Mouse (Mus musculus) embryo, embryonic 9.5 days (tissue): ENCODE measurements around the gene Zcchc2.

Source experiments
- DNase-seq: peaks from one replicate; pipeline ENCODE4 v3.0.0-alpha.2; 2017; ENCODE audit errors: extremely low spot score

The Zcchc2 gene

GRCm38 (mm10) chr1:105990138-105990821, at the start of gene Zcchc2:
Zcchc2 (plus strand) TSS chr1:105990406.
- peak; percentile 99 for DNase-seq

GRCm38 (mm10) chr1:105944927-105945580, 45.2 kb upstream of the Zcchc2 start:
- DNase-seq: no peak

- DNase-seq: no peak
These were observed 43.3 kb upstream of the Zcchc2 start for GRCm38 (mm10) chr1:105946581-105947540.

- DNase-seq: no peak
These were observed 41.9 kb upstream of the Zcchc2 start for GRCm38 (mm10) chr1:105948352-105948751.

GRCm38 (mm10) chr1:105953588-105953987, 36.6 kb upstream of the Zcchc2 start:
- DNase-seq: no peak

GRCm38 (mm10) chr1:105954047-105954446, 36.2 kb upstream of the Zcchc2 start:
- no peak for DNase-seq

GRCm38 (mm10) chr1:105956057-105956456, 34.1 kb upstream of the Zcchc2 start:
- no peak for DNase-seq

GRCm38 (mm10) chr1:105961472-105961871, 28.7 kb upstream of the Zcchc2 start:
- DNase-seq: no peak

GRCm38 (mm10) chr1:105962084-105962818, 28.0 kb upstream of the Zcchc2 start:
- no peak for DNase-seq

- DNase-seq: no peak
These were observed 27.4 kb upstream of the Zcchc2 start for GRCm38 (mm10) chr1:105962852-105963251.

- no peak for DNase-seq
These were observed 25.7 kb upstream of the Zcchc2 start for GRCm38 (mm10) chr1:105964514-105964913.

- no peak for DNase-seq
These were observed 25.0 kb upstream of the Zcchc2 start for GRCm38 (mm10) chr1:105965189-105965588.

GRCm38 (mm10) chr1:105971490-105972170, 18.6 kb upstream of the Zcchc2 start:
- no peak for DNase-seq

GRCm38 (mm10) chr1:105974023-105974422, 16.2 kb upstream of the Zcchc2 start:
- DNase-seq: no peak

GRCm38 (mm10) chr1:105977446-105978094, 12.6 kb upstream of the Zcchc2 start:
- no peak for DNase-seq

GRCm38 (mm10) chr1:105980849-105981610, 9.2 kb upstream of the Zcchc2 start:
- DNase-seq: peak; percentile 24

- no peak for DNase-seq
These were observed 7.5 kb upstream of the Zcchc2 start for GRCm38 (mm10) chr1:105982496-105983364.

- no peak for DNase-seq
These were observed 6.0 kb upstream of the Zcchc2 start for GRCm38 (mm10) chr1:105984172-105984571.

- no peak for DNase-seq
These were observed 2.0 kb upstream of the Zcchc2 start for GRCm38 (mm10) chr1:105988171-105988570.
